Mouse (Mus musculus) cerebellum, adult 2 months (tissue): Measurements from ENCODE around the gene Ntrk2.

Experiments
- CTCF ChIP-seq: fragments of 200-500 bp; IDR thresholded peaks from 2 replicates; pipeline ENCODE4 v1.5.1; 2011; ENCODE audit warnings: low read depth, mild to moderate bottlenecking, control low read depth, low read length, moderate library complexity, borderline replicate concordance; ENCODE audit not compliant: insufficient read depth
- POLR2A ChIP-seq: fragments of 200-500 bp; IDR thresholded peaks from 2 replicates; pipeline ENCODE4 v1.6.1; 2011; ENCODE audit warnings: low read length, control low read depth, borderline replicate concordance; ENCODE audit not compliant: insufficient read depth

DNA sequence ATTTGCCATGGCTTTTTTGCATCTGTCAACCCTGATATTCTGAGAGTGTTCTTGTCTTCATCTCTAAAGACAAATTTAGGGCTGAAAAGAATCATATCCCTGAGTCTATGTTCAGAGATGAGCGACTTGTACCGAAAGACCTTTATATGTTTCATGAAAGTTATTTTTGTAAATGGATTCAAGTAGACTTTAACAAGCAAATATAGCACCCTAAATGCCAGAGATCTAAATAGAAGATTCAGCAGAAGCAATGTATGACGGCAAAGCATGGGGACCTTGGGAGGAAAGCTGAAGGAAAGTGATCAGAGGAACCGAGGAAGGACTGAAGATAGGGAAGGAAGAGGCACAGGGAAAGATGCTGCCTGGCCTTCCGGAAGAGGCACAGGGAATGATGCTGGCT is 303.7 kb downstream of the Ntrk2 start:
- TF ChIP-seq CTCF (no peak), POLR2A (no peak)
